Mouse (Mus musculus) T-helper 2 cell (primary cell): Measurements from ENCODE around the gene Dyrk1a.
"Not testable (repeated sequence)": the region's sequence is repeated elsewhere in the genome, so short reads cannot be mapped to it uniquely, and the experiment has no call there.

Source experiments
- in situ Hi-C: fragments of 300-600 bp; cut with MboI, MseI; formaldehyde crosslinking; loops from one replicate; pipeline ENCODE4 v1.15.1; 2025; ENCODE audit warnings: high pct_unique_total_duplicates

The Dyrk1a gene

DNA sequence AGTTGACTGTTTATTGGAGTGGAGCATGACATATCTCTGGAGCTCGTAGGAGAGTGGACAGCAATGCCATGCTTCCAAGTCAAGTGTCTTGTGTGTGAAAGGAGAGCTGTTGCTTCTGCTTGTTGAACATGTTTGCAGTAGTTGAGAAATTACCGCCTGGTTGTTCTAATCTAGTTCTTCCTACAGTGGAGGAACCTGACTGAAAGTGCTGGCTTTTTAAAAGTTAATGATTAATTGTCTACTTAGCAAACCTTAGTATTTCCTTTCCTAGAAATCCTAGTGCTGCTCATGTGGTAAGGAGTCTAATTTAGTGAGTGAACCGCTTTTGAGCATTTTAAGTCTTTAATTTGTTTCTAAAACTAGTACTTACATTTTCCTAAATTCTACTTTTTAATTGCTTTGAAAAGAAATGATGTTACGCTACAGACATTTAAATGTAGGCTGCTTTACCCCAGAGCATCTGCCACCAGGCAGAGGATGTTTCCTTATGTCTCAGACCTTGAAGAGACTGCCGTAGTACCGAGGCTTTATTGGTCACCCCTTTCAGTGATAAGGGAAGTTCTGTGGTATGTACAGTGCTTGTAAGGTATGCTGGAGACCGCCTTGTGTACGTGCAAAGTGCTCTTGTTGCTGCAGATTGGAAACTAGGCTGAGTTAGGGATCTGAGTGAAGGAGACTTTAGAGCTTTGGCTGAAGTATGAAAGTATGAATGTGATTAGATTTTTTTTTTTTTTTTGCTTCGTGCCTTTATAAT lies 59.3 kb downstream of the Dyrk1a start:
- in situ Hi-C loops, result loop anchor here (25.0 kb wide), 1 partner anchor 1992 kb away; no protein-coding TSS in a partner anchor

DNA sequence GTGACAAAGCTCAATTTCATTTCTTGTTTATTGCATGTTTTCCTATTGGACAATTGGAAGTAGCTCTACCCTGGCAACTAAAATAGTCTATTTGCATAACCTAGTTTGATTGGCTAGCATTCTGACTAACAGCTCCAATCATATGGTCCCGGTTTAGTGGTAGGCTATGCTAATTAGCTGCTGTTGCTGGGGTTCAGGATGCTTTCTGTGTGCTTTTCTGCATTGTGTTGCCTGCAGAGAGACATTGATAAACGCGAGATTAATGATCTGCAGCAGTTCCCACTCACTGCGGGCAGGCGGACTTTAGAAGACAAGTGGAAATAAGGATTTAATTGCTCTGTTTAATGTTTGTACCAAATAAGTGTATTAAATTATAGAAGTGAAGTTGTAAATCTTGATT lies 62.2 kb downstream of the Dyrk1a start:
- in situ Hi-C loops, result loop anchor here (25.0 kb wide), 1 partner anchor 1995 kb away; no protein-coding TSS in a partner anchor

DNA sequence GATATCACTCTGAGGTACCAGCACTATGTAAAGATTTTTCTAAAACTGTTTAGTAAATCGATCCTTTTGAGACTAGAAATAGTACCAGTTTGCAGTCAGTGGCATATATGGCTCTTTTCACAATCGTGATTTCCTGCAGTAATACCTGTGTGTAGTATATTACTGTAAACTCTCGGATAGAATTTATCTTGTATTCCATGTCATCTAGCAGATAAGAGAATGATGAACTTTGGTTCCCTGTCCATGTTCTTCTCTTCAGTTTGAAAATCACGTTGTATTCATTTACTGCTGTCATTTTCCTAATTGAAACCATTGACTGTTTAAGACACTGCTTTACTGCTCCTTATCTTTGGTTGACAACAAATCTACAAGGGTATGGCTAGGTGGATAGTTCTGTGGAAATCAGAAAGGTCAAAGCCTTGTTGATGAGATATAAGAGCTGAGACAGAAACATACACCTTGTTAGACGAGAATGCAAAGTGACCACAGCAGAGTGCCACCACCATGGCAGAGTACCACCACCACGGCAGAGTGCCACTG lies 62.7 kb downstream of the Dyrk1a start:
- in situ Hi-C loops, result loop anchor here (25.0 kb wide), 1 partner anchor 1995 kb away; no protein-coding TSS in a partner anchor

DNA sequence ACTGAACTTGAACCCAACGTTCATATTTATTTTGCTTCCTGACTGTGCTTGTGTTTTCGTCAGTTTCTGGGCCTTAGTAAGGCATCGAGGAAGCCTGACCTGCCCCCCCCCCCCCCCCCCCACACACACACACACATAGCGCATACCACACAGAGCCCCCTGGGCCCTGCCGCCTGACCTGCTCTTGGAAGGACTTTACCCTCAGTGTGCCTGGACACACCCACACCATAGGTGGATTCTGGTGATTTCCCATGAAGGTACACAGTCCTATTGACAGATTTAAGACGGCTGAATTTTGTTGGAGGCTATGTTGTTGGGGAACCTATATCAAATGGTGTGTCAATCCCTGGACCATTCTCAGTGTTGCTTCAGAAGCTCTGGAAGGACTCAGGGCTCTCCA lies 63.2 kb downstream of the Dyrk1a start:
- in situ Hi-C loops, result loop anchor here (25.0 kb wide), 1 partner anchor 1996 kb away; no protein-coding TSS in a partner anchor

DNA sequence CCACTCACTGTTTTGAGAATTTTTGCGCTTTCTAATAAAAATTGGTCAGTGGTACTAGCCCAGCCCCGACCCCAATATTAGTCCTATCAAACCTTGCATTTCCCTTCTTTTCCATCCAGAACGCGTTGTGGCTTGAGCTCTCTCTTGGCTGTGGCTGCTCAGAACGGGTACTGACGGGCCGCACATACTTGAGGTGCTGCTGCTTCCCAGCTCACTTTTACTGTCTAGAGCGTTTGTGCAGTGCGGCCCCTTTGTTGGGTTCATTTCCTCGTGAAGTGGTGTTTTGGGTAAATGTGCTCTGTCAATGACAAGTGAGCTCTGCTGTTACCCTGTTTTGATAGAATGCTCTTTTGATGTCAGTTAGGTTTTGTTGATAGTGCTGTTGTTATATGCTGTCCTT lies 67.6 kb downstream of the Dyrk1a start:
- in situ Hi-C loops, result loop anchor here (25.0 kb wide), 1 partner anchor 2000 kb away; no protein-coding TSS in a partner anchor

DNA sequence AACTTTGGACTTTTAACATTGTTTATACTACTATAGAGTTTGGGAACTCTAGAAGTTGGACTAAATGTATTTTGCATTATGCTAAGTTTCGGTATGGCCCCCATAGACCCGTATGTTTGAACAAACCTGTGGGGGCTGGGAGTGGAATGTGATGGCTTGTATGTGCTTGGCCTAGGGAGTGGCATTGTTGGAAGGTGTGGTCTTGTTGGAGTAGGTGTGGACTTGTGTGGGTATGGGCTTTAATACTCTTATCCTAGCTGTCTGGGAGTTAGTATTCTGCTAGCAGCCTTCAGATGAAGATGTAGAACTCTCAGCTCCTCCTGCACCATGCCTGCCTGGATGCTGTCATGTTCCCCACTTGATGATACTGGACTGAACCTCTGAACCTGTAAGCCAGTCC lies 72.0 kb downstream of the Dyrk1a start:
- in situ Hi-C loops, result loop anchor here (25.0 kb wide), 1 partner anchor 2004 kb away; no protein-coding TSS in a partner anchor

DNA sequence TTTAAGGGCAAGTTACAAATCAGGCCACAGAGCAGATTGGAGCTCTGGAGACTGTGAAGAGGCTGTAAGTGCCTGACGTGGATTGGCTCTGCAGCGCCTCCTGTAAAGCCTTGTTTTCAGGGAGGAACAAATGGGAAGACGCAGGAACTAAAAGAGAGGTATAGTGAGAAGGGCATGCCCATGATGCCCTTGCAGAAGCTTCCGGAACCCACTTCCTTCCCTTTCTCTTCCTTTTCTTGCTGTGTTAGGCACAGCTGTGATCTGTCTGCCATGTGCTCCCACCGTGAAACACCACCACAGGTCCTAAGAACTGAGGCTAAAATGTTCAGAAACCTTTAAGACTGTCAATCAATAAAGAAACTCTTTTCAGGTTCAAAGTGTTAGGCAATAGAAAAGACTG lies 77.3 kb downstream of the Dyrk1a start:
- in situ Hi-C loops, result loop anchor here (25.0 kb wide), 1 partner anchor 2010 kb away; no protein-coding TSS in a partner anchor

DNA sequence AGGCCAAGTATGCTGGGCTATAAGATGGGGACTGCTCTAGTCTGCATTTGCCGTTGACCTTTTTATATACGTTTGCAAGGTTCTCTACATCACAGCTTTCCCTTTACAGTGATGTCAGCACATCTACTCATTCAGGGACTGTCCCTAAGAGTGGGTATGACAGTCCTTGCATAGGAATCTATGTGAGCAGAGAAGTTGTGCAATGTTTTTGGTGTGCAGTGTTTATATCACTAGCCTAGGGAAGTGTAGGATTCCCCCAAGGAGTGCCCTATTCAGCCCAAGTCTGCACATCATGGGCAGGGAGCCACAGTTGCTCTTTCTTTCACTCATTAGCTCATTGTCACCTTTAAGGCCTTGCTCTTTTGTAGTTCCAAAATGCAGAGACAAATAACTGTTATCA lies 78.1 kb downstream of the Dyrk1a start:
- in situ Hi-C loops, result loop anchor here (25.0 kb wide), 1 partner anchor 2011 kb away; no protein-coding TSS in a partner anchor

DNA sequence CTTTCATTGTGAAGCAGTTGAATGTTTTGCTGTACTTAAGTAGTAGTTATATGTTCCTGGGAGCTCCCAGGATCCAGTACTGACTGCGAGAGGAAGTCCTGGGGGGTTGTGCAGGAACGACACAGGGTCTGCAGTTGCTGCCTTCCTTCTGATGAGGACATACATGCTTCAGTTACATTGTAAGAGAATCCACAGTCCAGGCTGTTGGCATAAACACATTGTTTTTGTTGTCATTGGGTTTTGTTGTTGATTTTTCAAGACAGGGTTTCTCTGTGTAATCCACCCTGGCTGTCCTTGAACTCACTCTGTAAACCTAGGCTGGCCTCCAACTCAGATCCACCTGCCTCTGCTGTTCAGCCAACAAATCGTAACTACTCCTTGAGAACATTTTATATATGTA lies 80.1 kb downstream of the Dyrk1a start:
- in situ Hi-C loops, result loop anchor here (25.0 kb wide), 1 partner anchor 2013 kb away; no protein-coding TSS in a partner anchor

DNA sequence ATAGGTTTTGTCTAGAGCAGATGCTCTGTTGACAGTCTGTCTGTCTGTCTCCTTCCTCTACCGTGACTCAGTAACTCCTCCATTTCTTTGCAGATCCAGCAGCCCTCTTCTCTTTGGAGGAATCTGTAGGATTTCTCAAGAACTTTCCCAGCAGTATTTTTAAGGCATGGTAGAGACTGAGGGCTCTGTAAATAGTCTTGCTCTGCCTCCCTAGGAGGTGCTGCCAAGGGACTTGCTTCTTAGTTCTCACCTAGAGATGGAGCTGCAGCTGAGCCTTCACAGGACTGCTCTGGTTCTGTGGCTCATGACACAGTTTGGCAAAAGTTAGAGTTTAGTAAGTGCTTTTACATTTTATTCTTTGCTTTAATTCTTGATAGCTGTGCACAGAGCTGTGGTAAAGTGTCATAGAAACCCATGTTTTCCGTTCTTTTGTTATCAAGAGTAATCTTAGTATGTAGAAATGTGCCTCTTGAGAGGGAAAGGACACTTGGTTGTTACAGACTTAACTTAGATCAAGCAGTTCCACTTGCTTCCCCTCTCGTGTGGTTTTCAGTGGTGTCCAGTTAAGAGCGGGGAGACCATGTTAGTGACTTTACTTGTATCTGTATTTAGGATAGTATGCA lies 82.4 kb downstream of the Dyrk1a start:
- in situ Hi-C loops, result no loop called here

DNA sequence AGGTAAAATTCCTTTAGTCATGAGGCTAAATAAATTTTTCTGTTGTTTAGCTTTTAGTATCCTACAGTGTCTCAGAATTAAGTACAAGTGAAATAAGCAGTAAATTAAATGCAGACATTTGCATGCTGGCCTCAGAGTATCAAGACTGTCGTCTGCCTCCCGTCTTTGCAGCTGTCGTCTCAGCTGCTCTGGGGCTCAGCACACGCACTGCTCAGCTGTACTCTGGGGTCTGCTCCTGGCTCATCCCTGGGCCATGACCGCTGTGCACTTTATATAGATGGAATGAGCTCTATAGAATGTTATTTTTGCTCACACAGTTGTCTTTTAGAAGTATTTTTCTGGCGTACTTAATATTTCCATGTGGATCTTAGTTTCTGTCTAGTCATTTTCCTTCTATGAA lies 85.3 kb downstream of the Dyrk1a start:
- in situ Hi-C loops, result loop anchor here (5.0 kb wide), 1 partner anchor 33 kb away; no protein-coding TSS in a partner anchor

DNA sequence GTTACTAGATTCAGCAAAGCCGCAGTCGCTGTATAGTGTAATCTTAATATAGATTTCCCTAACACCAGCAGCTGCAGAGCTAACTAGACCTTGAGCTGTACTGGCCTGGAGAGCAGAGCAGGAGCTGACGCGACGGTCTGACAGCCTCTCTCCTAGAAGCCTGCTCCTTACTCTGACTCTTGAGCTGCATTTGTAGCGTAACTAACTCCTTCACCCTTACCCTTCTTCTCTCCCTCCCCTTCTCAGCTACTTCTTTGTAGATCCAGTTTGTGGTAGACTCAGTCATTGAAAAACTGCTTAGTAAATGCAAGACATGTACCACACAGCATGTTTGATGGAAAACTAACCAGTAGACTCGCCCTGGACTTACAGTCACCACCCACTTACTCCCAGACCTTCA lies 87.1 kb downstream of the Dyrk1a start:
- in situ Hi-C loops, result loop anchor here (5.0 kb wide), 1 partner anchor 35 kb away; no protein-coding TSS in a partner anchor

DNA sequence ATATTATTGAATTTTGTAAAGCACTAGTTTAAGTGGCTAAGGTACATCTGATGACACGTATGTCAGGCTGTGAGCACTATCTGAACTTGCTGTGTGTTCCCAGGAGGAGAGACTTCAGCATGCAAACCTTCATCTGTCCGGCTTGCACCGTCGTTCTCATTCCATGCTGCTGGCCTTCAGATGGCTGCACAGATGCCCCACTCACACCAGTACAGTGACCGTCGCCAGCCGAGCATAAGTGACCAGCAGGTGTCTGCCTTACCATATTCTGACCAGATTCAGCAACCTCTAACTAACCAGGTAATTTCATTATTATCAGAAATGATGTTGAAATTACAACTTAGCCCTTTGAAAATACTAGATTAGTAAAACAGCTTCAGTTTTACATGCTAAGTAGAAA lies 89.6 kb downstream of the Dyrk1a start:
- in situ Hi-C loops, result loop anchor here (5.0 kb wide), 1 partner anchor 37 kb away; no protein-coding TSS in a partner anchor

DNA sequence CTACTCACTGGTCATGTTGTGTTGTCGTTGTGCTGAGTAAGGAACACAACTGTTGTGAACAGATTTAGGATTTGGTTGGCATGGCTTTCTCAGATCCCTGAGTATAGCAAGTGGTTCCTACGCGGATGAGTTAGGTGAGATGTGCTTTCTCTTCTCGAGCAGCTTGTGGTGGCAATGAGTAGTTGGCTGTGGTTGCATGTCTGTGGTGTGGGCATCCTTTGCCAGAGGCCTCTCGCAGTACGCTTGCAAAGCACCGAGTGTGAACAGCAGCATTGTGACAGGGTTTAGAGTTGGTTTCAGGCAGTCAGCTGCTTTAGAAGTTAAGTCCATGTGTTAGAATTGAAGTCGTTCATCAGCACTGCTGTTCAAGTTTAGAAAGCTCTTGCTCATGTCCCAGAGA lies 90.4 kb downstream of the Dyrk1a start:
- in situ Hi-C loops, result no loop called here

DNA sequence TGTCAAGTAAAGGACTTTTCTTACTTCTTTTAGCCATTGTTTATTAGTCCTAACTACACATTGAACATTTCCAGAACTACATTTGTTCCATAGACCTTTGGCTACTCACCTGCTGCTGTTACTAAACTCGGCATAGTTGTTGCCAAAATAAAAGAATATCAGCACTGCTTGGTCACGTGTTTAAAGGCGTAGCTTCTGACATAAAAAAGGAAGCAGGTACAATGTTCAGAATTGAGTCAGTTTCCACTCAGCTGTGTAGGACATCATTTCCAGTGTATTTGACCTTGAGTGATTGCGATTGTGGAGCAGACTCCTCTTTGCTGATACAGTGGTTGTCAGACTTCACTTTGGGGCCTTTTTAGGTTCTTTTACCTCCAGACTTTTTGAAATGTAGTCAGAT lies 97.7 kb downstream of the Dyrk1a start:
- in situ Hi-C loops, result no loop called here

DNA sequence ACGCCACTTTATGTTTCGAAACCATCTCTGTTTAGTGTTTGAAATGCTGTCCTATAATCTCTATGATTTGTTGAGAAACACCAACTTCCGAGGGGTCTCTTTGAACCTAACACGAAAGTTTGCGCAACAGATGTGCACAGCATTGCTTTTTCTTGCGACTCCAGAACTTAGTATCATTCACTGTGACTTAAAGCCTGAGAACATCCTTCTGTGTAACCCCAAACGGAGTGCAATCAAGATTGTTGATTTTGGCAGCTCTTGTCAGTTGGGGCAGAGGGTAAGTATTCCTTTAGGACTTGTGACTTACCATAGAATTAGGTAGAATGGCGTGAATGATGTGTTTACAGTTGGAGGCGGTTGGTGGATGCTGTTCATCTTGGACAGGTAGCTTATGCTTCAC lies 101.5 kb downstream of the Dyrk1a start:
- in situ Hi-C loops, result no loop called here

DNA sequence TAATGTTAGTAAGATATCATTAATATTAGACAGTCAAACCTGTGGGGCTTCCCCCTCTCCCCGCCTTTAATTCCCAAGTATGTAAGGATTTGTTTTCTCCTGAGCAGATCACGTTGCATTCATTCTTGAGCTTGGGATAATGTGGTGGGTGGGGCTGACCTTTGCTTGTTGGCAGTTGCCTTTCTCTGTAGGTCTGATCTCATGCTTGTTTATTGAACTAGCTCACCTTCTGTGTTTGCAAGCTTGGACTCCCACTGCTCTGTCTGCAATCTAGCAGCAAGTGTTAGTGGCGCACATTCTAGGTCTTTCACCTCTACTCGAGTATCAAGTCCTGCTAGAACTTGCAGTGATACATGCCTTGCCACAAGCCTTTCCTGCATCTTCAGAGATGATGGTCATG lies 111.1 kb downstream of the Dyrk1a start:
- in situ Hi-C loops, result no loop called here

DNA sequence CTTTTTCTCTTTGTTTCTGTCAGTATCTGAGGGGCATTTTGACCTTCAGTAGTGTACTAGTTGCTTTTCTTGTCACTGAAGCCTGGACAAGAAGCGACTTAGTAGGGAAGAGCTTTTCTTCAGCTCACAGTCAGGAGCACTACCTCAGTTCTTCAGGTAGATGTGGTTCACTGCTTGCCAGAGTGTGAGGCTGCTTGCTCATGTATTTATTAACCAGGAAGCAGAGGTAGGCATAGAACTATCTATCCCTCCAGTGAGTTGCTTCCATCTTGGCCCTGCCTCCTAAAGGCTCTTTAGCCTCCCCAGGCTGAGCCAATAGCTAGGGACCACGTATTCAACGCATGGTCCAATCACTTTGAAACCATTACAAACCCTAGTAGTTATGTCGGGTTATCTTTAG lies 112.0 kb downstream of the Dyrk1a start:
- in situ Hi-C loops, result no loop called here

DNA sequence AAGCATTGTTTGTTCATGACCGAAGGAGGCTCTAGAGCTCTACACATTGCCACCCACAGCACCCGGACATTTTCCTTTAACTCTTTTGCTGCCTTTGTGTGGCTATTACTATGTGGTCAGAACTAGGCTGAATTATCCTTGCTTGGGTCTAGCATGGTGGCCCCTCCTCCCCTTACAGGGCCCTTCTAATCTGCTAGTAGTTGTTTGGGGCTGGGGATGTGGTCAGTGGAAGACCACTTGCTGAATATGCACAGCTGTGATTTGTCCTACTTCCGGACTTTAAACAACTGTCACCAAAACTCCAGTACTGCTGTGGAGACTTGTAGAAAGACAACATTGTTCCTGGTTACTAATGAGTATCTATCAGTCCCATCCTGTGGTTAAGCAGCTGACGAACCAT lies 114.2 kb downstream of the Dyrk1a start:
- in situ Hi-C loops, result no loop called here

DNA sequence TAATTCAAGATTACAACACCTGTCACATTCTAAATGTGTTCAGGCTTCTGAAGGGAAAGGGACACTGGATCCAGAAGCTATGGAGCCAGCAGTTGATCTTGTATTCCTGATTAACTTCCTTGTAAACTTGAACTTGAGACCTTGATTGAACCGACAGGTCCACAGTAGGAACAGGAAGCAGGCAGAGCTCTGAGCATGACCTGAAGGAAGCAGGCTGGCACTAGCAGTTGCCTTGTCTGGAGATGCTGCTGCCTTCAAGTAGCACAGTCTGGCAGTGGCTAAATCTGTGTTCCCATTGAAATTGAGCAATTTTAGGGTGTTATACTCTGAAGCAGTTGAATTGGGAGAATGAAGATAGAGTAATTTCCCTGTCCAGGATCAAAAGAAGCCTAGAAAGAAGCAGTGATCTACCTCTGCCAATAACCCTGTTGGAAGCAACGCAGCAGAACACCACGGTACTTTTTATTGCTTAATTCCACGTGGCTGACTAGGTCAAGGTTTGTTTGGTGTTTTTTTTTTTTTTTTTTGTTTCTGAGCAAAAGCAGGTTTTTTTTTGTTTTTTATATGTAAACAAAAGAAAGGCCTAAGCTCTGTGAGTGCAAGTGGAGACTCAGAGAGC lies 124.0 kb downstream of the Dyrk1a start:
- in situ Hi-C loops, result no loop called here

DNA sequence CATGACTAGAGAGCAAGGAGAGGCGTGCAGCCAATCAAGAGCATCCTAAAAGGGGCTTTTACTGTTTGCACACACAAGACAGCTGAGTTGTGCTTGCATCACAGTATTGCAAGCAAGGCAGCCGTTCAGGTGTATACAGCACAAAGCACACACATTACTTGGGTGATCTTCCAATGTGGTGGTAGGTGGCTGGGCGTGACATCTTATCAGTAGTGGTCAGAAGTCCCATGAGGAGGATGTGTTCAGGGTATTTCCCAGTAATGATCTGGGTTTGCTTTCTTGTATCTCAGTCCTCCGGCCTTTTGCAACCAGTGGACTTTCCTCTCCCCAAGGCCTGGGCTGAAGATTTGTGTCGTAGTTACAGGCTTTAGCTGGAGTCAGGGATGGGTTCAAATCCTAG lies 127.7 kb downstream of the Dyrk1a start:
- in situ Hi-C loops, result no loop called here

DNA sequence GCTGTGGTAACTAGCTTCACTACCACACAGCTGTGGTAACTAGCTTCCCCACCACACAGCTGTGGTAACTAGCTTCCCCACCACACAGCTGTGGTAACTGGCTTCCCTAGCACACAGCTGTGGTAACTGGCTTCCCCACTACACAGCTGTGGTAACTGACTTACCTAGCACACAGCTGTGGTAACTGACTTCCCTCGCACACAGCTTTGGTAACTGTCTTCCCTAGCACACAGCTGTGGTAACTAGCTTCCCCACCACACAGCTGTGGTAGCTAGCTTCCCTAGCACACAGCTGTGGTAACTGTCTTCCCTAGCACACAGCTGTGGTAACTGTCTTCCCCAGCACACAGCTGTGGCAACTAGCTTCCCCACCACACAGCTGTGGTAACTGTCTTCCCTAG lies 128.4 kb downstream of the Dyrk1a start:
- in situ Hi-C loops, result not testable (repeated sequence)
